Mouse (Mus musculus): ENCODE measurements around the gene Atad2b. TPM values are rescaled to one million over a fixed set of nuclear protein-coding genes. Genes with fewer than 3 reads are reported as not detected.
A peak's percentile ranks its signal among the peaks of the same experiment; 100 is the strongest.

Gene Atad2b
- polyA plus RNA-seq, 1 experiment from 2014 or later: 12.8 TPM

DNA sequence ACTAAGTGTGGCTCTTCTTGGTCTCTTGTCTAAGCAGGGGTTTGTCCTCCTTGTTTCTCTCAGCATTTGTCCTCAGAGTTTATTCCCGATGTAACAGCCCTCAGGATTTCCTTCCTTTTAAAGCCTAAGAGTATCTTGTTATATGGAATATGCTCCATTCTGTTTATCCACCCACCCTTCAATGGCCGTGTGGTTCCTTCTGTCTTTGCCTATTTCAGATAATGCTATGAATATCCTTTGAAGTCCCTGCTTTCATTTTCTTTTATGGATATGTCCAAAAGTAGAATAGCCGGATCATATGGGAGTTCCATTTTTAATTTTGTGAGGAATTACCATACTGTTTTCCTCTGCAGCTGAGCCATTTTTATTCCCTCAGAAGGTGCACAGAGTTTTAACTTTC lies 153.0 kb downstream of the Atad2b start:
- no peak overlapping the region for H3K4me2 ChIP-seq
- 81% methylated on average over 3 of the region's 3 CpGs for WGBS (ENCODE audit: insufficient replicate concordance)
- H3K9me3 ChIP-seq (replicated peaks; ENCODE audit: control insufficient read depth, low read length): no peaks in the 10 kb centered on the region
- H3K4me1 ChIP-seq (ENCODE audit: control insufficient read depth, insufficient read depth, low read length): no peaks in the 10 kb centered on the region; the same call in 1 of the 2 replicates
- H3K27ac ChIP-seq (ENCODE audit: low read depth, low read length): no peak overlapping the region
- ATAC-seq (replicated peaks; ENCODE audit: insufficient number of reproducible peaks, low FRiP score, low TSS enrichment): no peak
- H3K36me3 ChIP-seq (ENCODE audit: control insufficient read depth, insufficient read depth, low read length): no peaks in the 10 kb centered on the region
- no peak overlapping the region for H3K9ac ChIP-seq (ENCODE audit: low read depth, low read length)
- no peak overlapping the region for H3K4me3 ChIP-seq (ENCODE audit: low read depth, low read length)
- no peaks in the 10 kb centered on the region for H3K27me3 ChIP-seq (ENCODE audit: control insufficient read depth, insufficient read depth, low read length)

- ATAC-seq (replicated peaks; ENCODE audit: insufficient number of reproducible peaks, low FRiP score, low TSS enrichment): no peak
- no peak overlapping the region for H3K4me2 ChIP-seq
- H3K4me3 ChIP-seq (ENCODE audit: low read depth, low read length): no peak overlapping the region
- no peaks in the 10 kb centered on the region for H3K9me3 ChIP-seq (replicated peaks; ENCODE audit: control insufficient read depth, low read length)
- 60% methylated on average over 12 of the region's 12 CpGs for WGBS (ENCODE audit: insufficient replicate concordance)
- H3K27me3 ChIP-seq (ENCODE audit: control insufficient read depth, insufficient read depth, low read length): no peaks in the 10 kb centered on the region
- H3K9ac ChIP-seq (ENCODE audit: low read depth, low read length): no peak overlapping the region
- no peaks in the 10 kb centered on the region; the same call in 1 of the 2 replicates for H3K4me1 ChIP-seq (ENCODE audit: control insufficient read depth, insufficient read depth, low read length)
- no peak overlapping the region for H3K27ac ChIP-seq (ENCODE audit: low read depth, low read length)
- H3K36me3 ChIP-seq (ENCODE audit: control insufficient read depth, insufficient read depth, low read length): no peaks in the 10 kb centered on the region
Measured at GRCm38 (mm10) chr12:5073191-5073590, 156.0 kb downstream of the Atad2b start.

GRCm38 (mm10) chr12:5081480-5081879 lies 164.3 kb downstream of the Atad2b start:
- Histone ChIP-seq H3K27me3 (ENCODE audit: control insufficient read depth, insufficient read depth, low read length) (no peaks in the 10 kb centered on the region), H3K4me1 (ENCODE audit: control insufficient read depth, insufficient read depth, low read length) (no peaks in the 10 kb centered on the region), H3K9me3 (replicated peaks; ENCODE audit: control insufficient read depth, low read length) (no peaks in the 10 kb centered on the region), H3K4me2 (no peak overlapping the region), H3K27ac (ENCODE audit: low read depth, low read length) (no peak overlapping the region), H3K4me3 (ENCODE audit: low read depth, low read length) (no peak overlapping the region), H3K36me3 (ENCODE audit: control insufficient read depth, insufficient read depth, low read length) (no peaks in the 10 kb centered on the region), H3K9ac (ENCODE audit: low read depth, low read length) (no peak overlapping the region)
- 90% methylated on average over 4 of the region's 4 CpGs for WGBS (ENCODE audit: insufficient replicate concordance)
- ATAC-seq (replicated peaks; ENCODE audit: insufficient number of reproducible peaks, low FRiP score, low TSS enrichment): no peak

DNA sequence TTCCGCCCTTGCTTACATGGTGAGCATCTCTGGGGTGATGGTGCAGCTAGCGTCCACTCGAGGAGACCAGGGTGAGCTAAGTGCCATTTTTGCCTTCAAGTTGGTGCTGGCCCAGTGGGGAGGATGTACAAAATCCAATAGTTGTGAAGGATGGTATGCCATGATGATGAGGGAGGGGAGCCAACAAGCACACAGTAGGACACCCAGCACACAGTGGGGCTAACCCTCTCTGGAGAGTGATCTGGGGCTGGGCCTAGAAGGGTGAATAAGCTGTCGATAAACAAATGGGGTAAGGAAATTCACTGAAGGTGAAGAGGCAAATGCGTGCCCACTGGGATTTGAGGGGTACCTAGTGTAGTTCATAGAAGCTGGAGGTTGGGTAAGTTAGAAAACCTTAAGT lies 167.6 kb downstream of the Atad2b start:
- WGBS (ENCODE audit: insufficient replicate concordance): 83% methylated on average over 5 of the region's 5 CpGs
- Histone ChIP-seq H3K27me3 (ENCODE audit: control insufficient read depth, insufficient read depth, low read length) (no peaks in the 10 kb centered on the region), H3K9me3 (replicated peaks; ENCODE audit: control insufficient read depth, low read length) (no peaks in the 10 kb centered on the region), H3K9ac (ENCODE audit: low read depth, low read length) (no peak overlapping the region), H3K4me2 (no peak overlapping the region), H3K36me3 (ENCODE audit: control insufficient read depth, insufficient read depth, low read length) (no peaks in the 10 kb centered on the region), H3K4me3 (ENCODE audit: low read depth, low read length) (no peak overlapping the region), H3K27ac (ENCODE audit: low read depth, low read length) (no peak overlapping the region), H3K4me1 (ENCODE audit: control insufficient read depth, insufficient read depth, low read length) (0 out of 2 replicates have a peak, but pooled peaks cover 2% of the 10 kb centered on the region)
- no peak for ATAC-seq (replicated peaks; ENCODE audit: insufficient number of reproducible peaks, low FRiP score, low TSS enrichment)

- Histone ChIP-seq H3K4me2 (peak overlapping the region; percentile 25; the same call in 1 of the 2 replicates), H3K27ac (ENCODE audit: low read depth, low read length) (no peak overlapping the region), H3K4me3 (ENCODE audit: low read depth, low read length) (no peak overlapping the region), H3K4me1 (ENCODE audit: control insufficient read depth, insufficient read depth, low read length) (0 out of 2 replicates have a peak, but pooled peaks cover 2% of the 10 kb centered on the region), H3K9me3 (replicated peaks; ENCODE audit: control insufficient read depth, low read length) (no peaks in the 10 kb centered on the region), H3K9ac (ENCODE audit: low read depth, low read length) (no peak overlapping the region), H3K36me3 (ENCODE audit: control insufficient read depth, insufficient read depth, low read length) (no peaks in the 10 kb centered on the region), H3K27me3 (ENCODE audit: control insufficient read depth, insufficient read depth, low read length) (no peaks in the 10 kb centered on the region)
- ATAC-seq (replicated peaks; ENCODE audit: insufficient number of reproducible peaks, low FRiP score, low TSS enrichment): no peak; the same call in 1 of the 2 replicates
- WGBS (ENCODE audit: insufficient replicate concordance): 38% methylated on average over 10 of the region's 10 CpGs
Measured at GRCm38 (mm10) chr12:5087787-5088519, 170.8 kb downstream of the Atad2b start.

GRCm38 (mm10) chr12:5088639-5089038 lies 171.5 kb downstream of the Atad2b start:
- Histone ChIP-seq H3K27me3 (ENCODE audit: control insufficient read depth, insufficient read depth, low read length) (no peaks in the 10 kb centered on the region), H3K9ac (ENCODE audit: low read depth, low read length) (no peak overlapping the region), H3K4me3 (ENCODE audit: low read depth, low read length) (no peak overlapping the region), H3K9me3 (replicated peaks; ENCODE audit: control insufficient read depth, low read length) (no peaks in the 10 kb centered on the region), H3K27ac (ENCODE audit: low read depth, low read length) (no peak overlapping the region), H3K4me1 (ENCODE audit: control insufficient read depth, insufficient read depth, low read length) (0 out of 2 replicates have a peak, but pooled peaks cover 2% of the 10 kb centered on the region), H3K36me3 (ENCODE audit: control insufficient read depth, insufficient read depth, low read length) (no peaks in the 10 kb centered on the region), H3K4me2 (no peak overlapping the region)
- WGBS (ENCODE audit: insufficient replicate concordance): 42% methylated on average over 1 of the region's 1 CpGs
- 0 out of 2 replicates have a peak, but pooled peaks have one; percentile 26 for ATAC-seq (replicated peaks; ENCODE audit: insufficient number of reproducible peaks, low FRiP score, low TSS enrichment)

Other genes with a start within 250 kb of the Atad2b start
- 0.26 and 0.28 TPM in 2 replicates for gene Fam228a, start 178.9 kb upstream of the Atad2b start, polyA plus RNA-seq (2014; fragmentation: Nextera tagmentation; extraction: Ambion mirVana)
- 2.9 and 3.3 TPM in 2 replicates for gene Pfn4, start 148.3 kb upstream of the Atad2b start, polyA plus RNA-seq (2014; fragmentation: Nextera tagmentation; extraction: Ambion mirVana)
- gene Fam228b, start 148.1 kb upstream of the Atad2b start, polyA plus RNA-seq (2014; fragmentation: Nextera tagmentation; extraction: Ambion mirVana): 1.1 and 2.6 TPM in 2 replicates
- gene Sf3b6, start 99.8 kb upstream of the Atad2b start, polyA plus RNA-seq (2014; fragmentation: Nextera tagmentation; extraction: Ambion mirVana): 175 and 184 TPM in 2 replicates
- gene Fkbp1b, start 75.8 kb upstream of the Atad2b start, polyA plus RNA-seq (2014; fragmentation: Nextera tagmentation; extraction: Ambion mirVana): 7.9 and 11.5 TPM in 2 replicates
- gene Wdcp, start 74.0 kb upstream of the Atad2b start, polyA plus RNA-seq (2014; fragmentation: Nextera tagmentation; extraction: Ambion mirVana): 14.3 and 17.1 TPM in 2 replicates
- gene Mfsd2b, start 43.0 kb upstream of the Atad2b start, polyA plus RNA-seq (2014; fragmentation: Nextera tagmentation; extraction: Ambion mirVana): 12.7 and 14.8 TPM in 2 replicates
- gene Ubxn2a, start 9.6 kb upstream of the Atad2b start, polyA plus RNA-seq (2014; fragmentation: Nextera tagmentation; extraction: Ambion mirVana): 30.6 TPM in 2 replicates